Mouse (Mus musculus): Measurements from ENCODE around the gene Cacnb2.

DNA sequence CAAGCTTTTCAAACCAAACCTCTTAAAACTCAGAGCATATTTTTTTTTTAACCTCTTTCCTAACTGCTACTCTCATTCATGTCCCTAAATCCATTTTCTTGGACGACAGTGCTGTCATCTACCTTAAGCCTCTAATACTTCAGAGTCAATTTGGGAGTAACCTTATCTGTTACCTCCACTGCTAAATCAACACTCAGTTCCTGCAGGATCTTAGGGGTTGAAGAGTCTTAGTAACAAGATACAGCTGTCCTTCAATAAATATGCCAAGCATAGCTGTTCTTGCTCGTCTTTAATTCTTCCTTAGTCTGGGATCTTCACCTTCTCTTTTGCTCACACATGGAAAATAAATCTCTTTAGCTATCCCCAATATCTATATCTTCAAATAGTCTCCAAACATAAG is 34.9 kb upstream of the Cacnb2 start:
- TF ChIP-seq GABPA (IDR thresholded peaks at IDR 0.05; ENCODE audit: low read depth, low read length): no peak
- TF ChIP-seq KAT2A (conservative IDR thresholded peaks at IDR 0.05; ENCODE audit: low read depth, low read length): no peak
- TF ChIP-seq JUND (IDR thresholded peaks at IDR 0.05; ENCODE audit: low read depth, low read length): no peak
- TF ChIP-seq RCOR1 (IDR thresholded peaks at IDR 0.05; ENCODE audit: low read depth, low read length): no peak
- no peak for TF ChIP-seq POLR2A (IDR thresholded peaks at IDR 0.05; ENCODE audit: control insufficient read depth in 1 of 2, insufficient read depth in 1 of 2, low read depth in 1 of 2, low read length in 2 of 2, poor library complexity in 1 of 2)
- TF ChIP-seq HCFC1 (IDR thresholded peaks at IDR 0.05; ENCODE audit: low read depth, low read length): no peak
- no peak for TF ChIP-seq USF1 (IDR thresholded peaks at IDR 0.05; ENCODE audit: low read depth, low read length)
- no peak for TF ChIP-seq EP300 (IDR thresholded peaks at IDR 0.05; ENCODE audit: low read depth in 1 of 2, low read length in 2 of 2)

Data from MEL (cell line).